Mouse (Mus musculus) left cerebral cortex, postnatal 36 days (tissue): ENCODE measurements at regions not wholly inside any gene's neighbourhood (a gene's known extent, or its start where the extent isn't known, plus 50 kb on each side); places are given as distances from the start of the nearest gene placed in this dataset.
A peak's percentile ranks its signal among the peaks of the same experiment; 100 is the strongest.

Source experiments
- DNase-seq, 2 experiments: peaks; one replicate each; pipeline ENCODE4 v3.0.0; 2021 to 2022; ENCODE audit warnings: low spot score in 2 of 2, mixed read lengths in 1 of 2
- intact Hi-C: fragments of 180-260 bp; cut with DNase I; formaldehyde crosslinking; loops from one replicate; pipeline ENCODE4 v1.15.1; 2025

DNA sequence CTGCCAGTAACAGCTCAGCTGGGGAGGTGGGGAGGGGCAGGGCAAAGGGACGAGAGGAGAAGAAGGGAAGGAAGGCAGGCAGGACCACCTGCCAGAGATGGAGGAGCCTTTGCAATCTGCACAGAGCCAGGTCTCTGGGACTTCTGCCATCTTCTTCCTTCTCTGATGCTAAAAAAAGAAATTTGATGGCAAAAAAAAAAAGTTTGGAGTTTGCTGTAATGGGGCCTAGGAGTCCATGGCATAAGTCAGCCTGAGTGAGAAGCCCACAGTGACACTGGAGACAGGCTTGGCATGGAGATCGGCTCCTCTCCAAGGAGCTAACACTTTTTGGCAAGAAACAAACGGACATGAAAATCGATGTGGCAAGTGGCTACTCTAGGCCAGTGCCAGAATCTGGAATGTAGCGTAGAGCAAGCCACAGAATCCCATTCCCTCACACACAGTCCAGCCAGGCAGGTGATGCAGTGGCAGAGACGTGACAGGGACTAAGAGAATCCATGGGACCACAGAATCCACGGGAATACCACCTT is 76.7 kb upstream of the Tspan2 start:
- no peak for DNase-seq
- intact Hi-C loops: no loop called here

DNA sequence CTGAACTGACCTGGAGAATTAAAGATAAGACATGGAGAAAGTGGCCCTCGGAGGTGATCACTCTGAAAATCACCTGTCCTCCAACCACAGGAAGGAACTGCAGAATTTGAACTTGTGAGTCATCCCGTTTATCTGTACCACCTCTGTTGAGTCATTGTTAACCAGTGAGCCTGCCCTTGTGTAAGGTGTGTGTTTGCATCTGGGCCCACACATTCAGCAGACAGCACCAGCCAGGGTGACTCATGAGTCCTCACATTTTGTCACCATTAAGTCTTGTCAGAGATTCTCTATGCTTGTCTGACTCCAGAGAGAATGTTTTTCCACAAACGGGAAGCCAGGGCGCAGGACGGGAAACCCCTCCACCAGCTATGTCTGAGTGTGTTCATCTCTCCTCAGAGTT is 75.0 kb upstream of the Tspan2 start:
- intact Hi-C loops: no loop called here
- no peak for DNase-seq

DNA sequence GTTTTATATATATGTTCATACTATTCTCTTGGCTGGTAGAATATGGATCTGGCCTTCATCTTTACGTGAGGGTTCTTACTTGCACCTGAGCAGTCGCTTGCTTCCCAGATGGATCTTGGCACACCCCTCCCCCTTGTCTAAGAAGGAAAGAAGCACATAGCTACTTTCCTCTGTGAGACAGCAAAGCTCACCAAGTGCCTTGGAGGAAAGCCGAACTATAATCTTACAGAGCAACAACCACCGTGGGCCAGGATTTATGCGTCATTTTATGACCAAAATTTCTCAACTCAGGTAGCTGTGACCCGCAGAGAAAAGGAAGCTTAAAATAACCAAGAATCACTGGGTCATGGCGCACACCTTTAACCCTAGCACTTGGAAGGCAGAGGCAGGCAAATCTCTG is 73.0 kb upstream of the Tspan2 start:
- intact Hi-C loops: no loop called here
- no peak for DNase-seq

DNA sequence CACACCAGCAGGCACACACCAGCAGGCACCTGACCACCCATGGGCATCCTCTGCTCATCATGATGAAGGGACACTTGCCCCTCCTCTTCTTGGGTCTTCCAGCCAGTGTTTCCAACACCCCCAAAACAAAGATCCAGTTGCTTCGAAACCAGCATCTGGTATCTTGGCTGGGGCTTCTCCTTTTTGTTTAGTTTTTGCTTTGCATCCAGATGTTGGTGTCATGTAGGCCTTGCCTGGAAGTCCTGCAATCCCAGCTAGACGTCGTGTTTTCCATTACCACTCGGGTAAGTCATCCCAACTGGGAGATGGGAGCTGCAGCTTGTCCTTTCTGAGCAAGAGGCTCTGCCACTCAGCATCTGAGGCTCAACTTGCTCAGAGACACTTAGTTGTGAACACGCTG is 70.6 kb upstream of the Tspan2 start:
- intact Hi-C loops: no loop called here
- DNase-seq: no peak

DNA sequence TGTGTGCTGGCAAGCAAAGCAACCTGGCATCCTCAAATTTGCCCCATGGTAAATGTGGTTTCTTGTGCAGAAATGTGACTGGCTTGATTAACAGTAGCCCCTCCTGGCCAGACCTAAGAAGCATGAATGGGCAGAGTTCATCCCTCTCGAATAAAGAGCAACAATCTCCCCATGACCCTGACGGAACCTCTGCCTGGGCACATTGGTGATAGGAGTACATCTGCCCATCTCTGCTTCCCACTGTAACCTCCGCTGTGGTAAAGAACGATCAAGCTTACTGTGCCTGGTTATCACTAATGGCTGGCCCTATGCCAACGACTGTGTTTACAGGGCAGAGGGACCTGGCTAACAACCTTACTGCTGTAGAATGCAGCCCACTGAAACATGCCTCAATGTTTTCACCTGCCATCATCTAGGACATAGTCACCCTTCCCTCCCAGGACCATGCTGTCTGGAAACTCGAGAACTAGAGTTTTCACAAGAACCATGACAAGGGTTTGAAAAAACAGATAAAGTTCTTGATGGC is 69.6 kb upstream of the Tspan2 start:
- intact Hi-C loops: no loop called here
- no peak for DNase-seq

DNA sequence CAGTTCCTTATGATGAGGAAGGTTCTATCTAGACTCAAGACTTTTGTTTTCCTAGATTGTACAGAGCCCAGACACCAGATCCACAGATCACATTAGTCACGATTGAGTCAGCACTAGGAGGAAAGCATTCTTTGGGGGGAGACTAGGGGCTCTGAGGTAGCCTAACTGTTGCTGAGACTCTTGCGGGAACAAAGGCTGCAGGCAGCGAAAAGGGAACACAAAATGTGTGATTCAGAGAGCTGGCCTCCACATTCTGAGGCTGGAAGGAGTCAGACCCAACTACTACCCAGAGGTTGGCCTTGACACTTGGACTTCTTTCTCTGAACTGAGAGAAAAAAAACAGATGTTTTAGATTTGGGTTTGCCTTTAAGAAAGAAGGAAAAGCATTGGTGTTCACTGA is 66.5 kb upstream of the Tspan2 start:
- intact Hi-C loops: no loop called here
- DNase-seq: no peak

DNA sequence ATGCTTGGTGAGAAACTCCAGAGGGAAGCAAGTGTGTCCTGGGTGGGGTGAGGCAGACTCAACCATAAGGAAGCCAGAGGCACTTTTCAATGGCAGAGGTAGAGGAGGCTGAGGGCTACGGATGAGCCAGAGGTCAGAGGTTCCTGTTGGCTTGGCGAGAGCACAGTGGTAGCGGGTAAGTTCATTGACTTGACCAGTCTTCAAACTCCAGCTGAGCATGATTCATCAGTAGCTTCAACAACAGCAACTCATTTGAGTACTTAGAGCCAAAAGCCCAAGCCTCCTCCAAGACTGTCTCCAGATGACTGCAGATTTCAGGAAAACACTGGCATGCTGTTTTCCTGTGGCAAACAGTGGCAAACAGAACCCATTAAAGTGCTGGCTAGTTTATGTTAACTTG is 65.8 kb upstream of the Tspan2 start:
- no peak for DNase-seq

DNA sequence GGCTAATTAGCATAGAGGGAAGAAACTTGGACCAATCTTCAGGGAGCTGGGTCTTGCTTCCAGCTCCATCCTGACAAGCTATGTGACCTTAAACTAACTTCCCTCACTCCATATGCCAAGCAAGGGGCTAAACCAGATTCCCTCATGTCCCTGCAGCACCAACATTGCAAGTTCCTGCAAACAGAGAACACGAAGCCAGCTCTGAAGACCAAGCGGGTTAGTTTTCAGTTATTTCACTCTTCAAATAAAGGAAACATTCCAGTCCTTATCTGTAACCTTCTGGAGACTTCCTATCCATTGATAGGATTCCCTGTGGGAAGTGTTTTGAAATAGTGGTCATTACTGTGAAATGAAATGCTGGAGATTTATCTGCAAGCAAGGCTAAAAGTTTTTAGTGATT is 64.4 kb upstream of the Tspan2 start:
- intact Hi-C loops: no loop called here
- DNase-seq: no peak

More for the DNA sequence above, 65.8 kb upstream of the Tspan2 start:
- intact Hi-C loops: no loop called here

DNA sequence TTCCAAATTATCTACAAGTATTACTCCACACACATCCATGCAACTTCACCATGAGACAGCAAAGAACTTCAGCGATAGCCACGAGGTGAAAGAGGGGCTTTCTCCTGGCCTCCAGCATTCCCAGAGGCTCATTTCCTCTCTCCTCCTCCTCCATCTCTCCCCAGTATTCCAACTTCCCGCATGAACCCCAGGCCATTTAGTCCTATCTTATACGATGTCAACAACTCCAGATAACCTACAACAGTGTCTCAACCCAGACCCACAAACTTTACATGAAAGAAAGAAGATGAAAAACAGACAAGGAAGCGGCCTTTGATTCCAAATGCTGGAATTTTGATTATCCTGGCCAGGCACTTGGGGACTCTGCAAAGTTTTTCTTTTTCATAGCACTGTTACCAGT is 63.8 kb upstream of the Tspan2 start:
- intact Hi-C loops: no loop called here
- no peak for DNase-seq

DNA sequence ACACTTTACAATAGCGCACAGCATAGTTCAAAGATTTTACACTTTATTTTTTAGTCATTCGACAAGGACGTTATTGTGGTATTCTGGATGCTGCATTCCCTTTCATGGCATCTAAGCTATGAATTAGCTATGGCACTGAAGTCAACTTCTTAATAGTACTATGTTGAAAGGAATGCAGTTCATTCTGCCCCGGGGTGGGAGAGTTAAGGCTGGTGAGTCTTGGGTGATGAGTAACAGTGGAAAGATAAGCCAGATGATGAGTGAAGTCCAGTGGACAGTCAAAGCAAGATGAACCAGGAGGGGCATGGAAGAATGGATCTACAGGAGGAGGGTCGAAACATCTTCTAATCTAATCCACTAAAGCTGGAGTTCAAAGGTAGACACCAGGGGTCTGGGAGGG is 63.4 kb upstream of the Tspan2 start:
- intact Hi-C loops: no loop called here
- no peak for DNase-seq

DNA sequence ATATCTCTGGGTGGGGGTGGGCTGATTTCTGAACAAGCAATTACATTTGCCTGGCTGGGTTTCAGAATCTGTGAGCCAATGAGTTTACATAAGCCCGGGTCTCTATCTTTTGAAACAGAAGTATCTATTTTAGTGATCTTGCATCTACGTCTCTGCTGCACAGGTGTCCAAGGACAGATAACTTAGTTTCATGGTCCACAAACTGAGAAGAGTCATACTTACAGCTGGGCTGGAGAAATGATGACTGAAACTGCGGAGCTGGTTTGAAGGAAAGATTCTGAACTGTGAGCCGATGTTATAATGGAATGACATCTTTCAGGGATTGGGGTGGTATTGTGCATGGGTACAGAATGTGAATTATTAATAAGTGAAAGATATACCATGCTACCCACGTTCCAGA is 60.8 kb upstream of the Tspan2 start:
- no peak for DNase-seq
- intact Hi-C loops: no loop called here

DNA sequence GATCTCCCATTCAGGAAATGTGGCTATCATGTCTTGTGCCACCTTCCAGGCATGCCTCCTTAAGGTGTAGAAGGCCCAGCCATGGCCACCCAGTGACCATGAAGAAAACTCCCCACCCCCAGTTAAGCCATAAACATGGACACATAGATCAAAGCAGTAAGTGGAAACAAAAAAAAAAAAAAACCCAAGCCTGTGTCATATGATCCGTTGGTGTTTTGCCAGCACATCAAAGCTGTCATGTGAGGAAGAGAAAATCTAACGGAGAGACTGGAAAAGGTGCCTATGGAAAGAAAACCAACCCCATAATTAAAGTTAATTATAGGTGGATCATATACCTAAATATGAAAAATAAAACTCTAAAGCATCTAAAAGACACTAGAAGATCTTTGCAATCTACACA is 60.3 kb upstream of the Tspan2 start:
- DNase-seq: no peak
- intact Hi-C loops: no loop called here

DNA sequence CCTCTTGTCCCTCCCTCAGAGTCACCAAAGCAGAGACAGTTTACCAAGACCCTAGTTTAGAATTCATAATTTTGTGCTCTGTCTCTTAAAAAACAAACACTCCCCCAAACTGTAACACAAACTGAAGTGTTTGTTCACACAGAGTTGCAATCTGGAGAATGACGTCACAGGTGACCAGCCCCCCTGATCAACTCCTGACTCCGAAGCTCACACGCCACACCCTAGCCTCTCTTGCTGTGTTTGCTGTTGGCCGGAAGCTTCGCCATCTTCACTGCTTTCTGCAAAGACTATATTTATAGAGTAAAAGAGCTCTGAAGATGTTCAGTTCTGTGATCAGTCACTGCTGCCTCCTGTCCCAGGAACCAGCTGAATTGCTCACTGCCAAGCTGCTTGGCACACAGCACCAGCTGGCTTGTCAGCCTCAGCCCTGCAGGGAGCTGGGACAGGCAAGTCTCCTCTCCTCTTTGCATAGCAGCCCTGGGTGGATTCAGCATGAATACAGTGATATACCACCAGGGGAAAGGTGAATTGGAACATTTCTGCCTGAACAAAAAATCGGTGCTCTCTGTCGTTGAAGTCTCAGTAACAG is 57.3 kb upstream of the Tspan2 start:
- intact Hi-C loops: no loop called here
- DNase-seq: peak; percentile 64 to 76

DNA sequence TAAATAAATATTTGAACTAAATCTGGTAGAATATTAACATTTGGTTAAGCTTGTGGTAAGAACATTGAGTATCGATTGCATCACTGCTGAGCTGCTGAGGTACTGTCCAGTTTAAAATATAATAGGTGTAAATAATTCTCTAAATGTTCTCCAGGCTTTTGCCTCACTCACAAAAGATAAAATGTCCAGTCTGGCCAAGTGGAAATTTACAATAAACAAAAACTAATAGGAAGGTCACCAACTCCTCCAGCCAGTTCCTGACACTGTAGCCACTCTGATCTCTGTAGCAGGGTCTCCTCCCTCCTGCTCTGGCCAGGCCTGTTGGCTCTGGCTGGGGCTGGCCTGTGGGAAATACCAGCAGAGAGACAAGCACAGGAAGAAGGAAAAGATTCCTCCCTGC is 55.8 kb upstream of the Tspan2 start:
- no peak for DNase-seq
- intact Hi-C loops: no loop called here

DNA sequence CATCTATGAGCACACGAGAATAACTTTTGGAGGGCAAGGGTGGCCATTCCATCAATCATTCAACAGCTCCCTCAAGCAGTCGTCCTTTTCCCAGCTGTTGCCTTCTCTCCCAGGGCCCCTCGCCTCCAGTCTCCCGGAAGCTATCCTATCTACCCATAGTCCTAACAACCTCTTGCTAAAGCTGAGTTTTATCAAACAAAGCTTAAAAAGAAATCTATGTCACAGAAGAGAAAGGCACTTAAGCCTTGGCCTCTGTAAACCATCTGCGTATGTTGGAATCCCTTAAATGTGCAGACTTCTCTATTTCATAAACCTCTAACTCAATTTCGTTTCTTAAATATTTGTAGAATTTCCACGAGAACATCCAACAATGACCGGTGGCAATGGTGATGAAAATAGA is 51.9 kb upstream of the Tspan2 start:
- intact Hi-C loops: no loop called here
- no peak for DNase-seq

DNA sequence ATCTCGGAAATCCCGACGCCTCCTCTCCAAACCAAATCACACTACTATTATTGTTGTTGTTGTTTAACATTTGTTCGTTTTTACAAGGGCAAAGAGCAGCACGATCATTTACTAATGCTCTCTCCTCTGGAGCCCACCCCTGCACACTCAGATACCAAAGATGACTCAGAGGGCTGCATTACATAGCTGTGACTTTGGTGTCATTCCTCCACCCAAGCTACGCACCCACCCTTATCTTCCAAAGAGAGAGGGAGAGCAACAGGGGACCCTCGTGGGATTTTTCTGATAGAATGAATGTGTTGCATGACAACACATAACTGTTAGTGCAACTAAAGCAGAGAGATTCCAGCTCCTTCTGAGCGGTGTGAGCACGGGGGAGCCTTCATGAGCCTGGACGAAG is 50.8 kb upstream of the Tspan2 start:
- intact Hi-C loops: no loop called here
- no peak for DNase-seq
